Mouse (Mus musculus) B cell, adult 2 months (primary cell): ENCODE results near the gene Ctr9.

Experiments
- DNase-seq, 2 experiments: peaks; one replicate each; pipeline ENCODE4 v3.0.0; 2022

Ctr9 gene

DNA sequence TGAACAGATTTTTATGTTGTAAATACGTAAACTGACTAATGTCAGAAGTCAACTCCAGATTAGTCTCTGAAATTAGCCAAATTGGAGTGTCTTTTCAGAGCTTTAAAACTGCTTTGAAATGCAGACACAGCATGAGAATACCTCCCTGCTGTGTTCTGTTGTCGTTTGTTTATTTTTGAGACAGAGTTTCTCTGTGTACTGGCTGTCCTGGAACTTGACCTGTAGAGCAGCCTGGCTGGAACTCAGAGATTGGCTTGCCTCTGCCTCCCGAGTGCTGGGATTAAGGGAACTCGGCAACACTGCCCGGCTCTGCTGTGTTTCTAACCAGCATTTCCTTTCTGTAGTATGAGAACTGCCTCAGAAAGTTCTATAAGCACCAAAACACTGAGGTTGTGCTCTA, 20.2 kb downstream of the Ctr9 start:
- DNase-seq, result no peak

GRCm38 (mm10) chr7:111049652-111050421, 21.1 kb downstream of the Ctr9 start:
- peak; percentile 75 to 76 for DNase-seq

DNA sequence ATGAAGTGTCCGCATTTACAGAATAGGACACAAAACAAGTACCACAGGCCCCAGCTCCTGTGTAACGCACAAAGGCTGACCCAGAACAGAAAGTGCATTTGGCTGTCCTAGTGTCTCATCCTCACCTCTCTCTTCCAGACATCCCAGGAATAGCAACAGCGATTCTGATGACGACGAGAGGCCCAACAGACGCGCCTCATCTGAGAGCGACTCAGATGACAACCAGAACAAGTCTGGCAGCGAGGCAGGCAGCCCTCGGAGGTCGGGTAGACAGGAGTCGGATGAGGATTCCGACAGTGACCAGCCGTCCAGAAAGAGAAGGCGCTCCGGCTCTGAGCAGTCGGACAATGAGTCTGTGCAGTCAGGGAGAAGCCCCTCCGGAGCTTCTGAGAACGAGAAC, 26.5 kb downstream of the Ctr9 start:
- no peak for DNase-seq

DNA sequence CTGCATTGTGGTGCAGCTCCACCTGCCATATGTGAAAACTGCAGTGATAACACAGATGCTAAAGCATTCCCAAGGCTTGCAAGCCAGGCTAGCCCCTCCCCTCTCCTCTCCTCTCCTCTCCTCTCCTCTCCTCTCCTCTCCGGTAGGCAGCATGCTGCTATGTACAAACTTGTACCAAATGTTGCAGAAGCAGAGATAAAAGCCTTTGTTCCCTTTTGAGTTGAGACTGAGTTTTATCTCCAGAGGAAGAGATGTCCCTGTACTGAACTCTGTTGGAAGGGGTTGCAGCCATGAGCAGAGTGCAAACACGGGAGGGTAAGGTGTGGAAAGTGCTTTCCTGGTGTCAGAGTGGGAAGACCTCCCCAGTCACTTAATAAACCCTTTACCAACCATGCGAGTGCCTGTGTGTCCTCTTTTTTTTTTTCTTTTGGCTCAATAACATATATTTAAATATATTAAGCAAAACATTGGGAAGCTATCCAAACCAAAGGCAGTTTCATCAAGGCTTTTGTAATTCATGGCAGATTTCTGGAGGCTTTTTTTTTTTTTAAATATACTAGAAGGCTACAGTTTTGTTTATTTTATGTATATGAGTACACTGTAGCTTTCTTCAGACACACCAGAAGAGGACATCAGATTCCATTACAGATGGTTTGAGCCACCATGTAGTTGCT, 27.4 kb downstream of the Ctr9 start:
- no peak for DNase-seq

DNA sequence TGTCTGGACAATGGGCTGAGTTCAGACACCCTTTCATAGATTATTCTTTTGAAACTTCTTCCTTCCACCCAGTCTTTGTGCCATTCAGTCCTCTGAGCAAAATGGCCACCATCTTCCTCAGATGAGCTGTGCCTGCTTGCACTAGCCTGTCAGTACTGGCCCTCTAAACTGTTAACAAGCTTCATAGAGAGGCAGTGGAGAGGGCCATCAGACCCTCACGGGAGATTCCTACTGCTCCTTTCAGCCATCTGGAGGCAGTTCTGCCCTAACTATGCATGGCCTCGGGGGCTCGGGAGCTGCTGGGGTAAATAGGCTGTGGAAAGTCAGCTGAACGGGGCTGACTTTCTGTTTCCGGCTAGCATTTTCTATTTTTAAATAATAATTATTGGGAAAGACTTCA, 30.8 kb downstream of the Ctr9 start:
- no peak for DNase-seq

- DNase-seq, result no peak
Observed at GRCm38 (mm10) chr7:111062971-111063370, 34.2 kb downstream of the Ctr9 start.

GRCm38 (mm10) chr7:111068181-111068580, 39.4 kb downstream of the Ctr9 start:
- DNase-seq, result no peak

DNA sequence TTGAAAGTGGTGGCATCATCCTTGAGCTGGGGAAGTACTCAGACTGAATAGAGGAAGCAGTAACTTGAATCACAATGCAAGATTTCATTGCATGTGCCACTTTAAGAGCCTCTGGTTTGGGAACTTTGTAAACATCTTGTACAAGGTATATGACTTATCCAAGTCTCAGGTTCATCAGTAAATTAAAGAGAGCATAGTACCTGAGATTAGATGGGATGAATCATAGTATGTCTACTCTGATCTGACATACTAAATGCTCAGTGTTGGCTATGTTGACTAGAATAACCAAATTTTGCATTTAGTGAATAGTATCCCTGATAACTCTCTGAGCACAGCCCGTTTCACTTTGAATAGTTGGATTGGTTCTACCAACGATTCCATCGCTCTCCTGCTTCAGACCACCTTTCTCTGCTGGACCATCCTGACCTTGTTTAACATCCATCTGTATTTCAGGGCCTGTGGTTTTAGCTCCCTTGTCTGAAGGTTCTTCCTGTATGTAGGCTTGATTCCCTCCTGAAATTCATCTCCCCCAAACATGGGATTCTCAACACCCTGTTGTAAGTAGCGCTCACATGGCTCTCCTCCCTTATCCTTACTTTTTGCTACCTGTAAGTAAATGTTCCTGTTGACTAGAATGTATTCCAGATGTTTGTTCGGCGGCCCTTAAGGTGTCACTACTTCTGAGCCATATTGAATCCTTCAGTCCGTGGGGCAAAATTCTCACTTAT, 40.9 kb downstream of the Ctr9 start:
- no peak for DNase-seq

DNA sequence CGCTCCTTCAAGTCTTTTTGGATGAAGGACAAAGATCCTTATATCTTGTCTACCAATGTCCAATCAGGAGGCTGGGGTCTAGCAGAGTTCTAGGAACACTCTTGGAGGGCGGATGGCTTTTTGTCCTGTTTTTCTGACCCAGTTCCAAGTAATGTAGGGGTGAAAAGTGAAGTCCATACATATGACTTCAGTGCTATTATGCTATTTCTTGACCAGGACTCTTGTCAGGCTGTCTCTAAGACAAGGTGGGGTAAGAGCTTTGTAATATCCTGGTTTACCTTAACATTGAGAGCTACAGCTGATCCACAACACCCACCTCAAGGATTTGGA, 41.4 kb downstream of the Ctr9 start:
- DNase-seq, result no peak

DNA sequence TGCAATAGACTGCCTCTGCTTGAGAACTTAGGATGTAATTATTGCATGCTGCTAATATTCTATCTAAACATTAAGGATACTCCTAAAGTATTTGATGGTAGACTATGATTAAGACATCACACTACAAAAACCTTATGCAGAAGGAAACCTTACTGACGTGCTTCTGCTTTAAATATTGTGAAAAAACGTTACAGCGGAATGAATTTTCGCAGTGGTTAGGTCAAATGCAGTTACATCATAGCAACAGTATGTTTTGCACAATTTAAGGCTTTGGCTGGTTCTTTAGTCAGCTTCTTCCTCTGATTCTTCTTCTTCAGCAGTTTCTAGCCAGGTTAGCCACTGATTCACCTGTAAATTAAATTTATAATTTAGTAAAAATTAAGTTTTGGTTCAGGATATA, 43.7 kb downstream of the Ctr9 start:
- DNase-seq, result no peak

- no peak for DNase-seq
Observed at GRCm38 (mm10) chr7:111075288-111075687, 46.5 kb downstream of the Ctr9 start.

GRCm38 (mm10) chr7:111078271-111078670, 49.5 kb downstream of the Ctr9 start:
- no peak for DNase-seq

DNA sequence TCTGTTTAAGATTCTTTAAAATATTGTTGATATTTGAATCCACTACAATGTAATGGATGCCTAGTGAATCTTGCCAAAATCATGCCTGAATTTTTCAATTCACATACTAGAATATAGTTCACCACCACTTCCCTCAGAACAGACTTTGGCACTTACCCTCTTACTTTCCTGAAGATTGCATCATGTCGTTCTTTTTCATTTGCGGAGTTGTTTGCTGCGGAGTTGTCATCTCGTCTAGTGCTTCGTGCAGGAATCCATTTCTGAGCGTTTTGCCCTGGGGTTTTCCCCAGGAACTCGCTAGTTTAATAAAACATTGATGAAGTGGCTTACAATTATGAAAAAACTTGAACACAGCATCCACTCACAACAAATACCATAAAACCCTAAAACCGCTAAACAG, 51.3 kb downstream of the Ctr9 start:
- DNase-seq, result no peak

GRCm38 (mm10) chr7:111080876-111081275, 52.1 kb downstream of the Ctr9 start:
- no peak for DNase-seq

- peak; percentile 89 to 91 for DNase-seq
Observed at GRCm38 (mm10) chr7:111082043-111082821, 53.5 kb downstream of the Ctr9 start.

DNA sequence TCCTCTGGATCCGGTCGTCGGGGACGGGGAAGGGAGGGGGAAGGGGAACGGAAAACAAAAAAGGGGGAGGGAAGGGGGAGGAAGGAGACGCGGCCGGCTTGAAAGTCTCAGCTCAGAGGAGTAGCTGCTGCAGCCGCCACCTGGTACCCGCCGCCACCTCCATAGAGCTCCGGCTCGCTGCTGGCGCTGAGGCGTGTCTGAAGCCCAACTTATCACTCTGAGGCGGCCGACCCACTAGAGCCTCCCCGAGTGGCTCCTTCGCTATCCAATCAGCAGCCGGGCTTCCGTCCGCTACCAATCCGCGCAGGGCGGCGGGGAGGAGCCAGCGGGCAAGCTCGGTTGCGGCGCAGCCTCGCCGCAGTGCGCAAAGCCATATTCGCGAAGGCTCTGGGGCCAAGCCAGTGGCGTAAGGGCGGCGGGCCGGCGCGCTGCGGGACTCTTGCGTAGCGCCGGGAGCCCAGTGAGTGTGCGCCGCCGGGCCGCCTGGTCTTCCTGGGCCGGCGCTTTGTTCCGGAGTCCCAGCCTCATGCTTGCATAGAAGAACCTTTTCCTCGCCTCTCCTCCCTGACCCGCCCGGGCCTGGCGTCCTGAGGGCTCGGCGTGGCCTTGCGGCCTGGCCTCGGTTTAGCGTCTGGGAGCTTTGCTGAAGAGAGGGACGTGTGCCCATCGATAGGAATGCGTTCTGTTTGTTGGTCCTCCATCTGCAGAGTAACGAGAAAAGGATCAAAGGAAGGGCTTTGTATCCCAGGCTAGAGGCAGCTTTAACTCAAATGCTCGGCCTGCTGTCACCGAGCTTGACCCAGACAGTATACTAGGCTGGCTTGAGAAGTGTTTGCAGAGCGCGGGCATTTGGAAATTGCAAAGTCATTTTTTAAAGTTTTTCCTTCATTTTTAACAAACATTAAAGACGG, 54.3 kb downstream of the Ctr9 start, which contains the start of gene Eif4g2:
Eif4g2 (minus strand) TSS at position 209 of the 911 bp plus-strand sequence.
- DNase-seq, result peak; percentile 98

GRCm38 (mm10) chr7:111083733-111084120, 55.0 kb downstream of the Ctr9 start:
- DNase-seq, result no peak

DNA sequence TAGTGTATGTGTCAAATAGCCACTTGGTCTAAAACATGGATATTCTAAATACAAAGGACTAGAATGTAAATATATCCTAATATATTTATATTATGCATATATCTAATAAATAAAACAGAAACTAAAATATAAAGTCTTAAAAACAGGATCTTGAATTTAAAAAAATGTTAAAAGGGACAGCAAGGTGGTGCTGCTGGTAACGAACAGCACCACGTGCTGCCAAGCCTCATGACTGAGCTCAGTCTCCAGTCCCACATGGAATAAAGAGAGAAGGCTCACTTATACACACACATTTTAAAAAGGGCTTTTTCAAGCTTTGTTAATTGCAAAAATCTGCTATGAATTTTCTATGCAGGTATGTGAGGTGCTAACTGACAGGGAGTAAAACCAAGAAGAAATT, 55.7 kb downstream of the Ctr9 start:
- no peak for DNase-seq

GRCm38 (mm10) chr7:111085153-111085552, 56.4 kb downstream of the Ctr9 start:
- DNase-seq, result no peak

DNA sequence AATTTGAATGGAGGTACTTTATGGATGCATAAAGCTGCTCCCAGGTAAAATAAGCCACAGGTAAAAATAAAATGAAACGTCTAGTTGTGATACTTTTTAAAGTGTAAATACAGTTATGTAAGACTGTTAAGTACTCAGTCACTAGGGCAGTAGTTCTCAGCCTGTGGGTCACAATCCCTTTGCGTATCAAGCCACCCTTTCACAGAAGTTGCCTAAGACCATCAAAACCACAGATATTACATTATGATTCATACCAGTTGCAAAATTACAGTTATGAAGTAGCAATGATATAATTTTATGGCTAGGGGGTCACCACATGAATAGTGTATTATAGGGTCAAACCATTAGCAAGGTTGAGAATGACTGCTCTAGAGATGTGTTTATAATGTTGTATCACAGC, 66.4 kb downstream of the Ctr9 start:
- no peak for DNase-seq

- no peak for DNase-seq
Observed at GRCm38 (mm10) chr7:111098196-111098595, 69.4 kb downstream of the Ctr9 start.
